Mouse (Mus musculus) left cerebral cortex, postnatal 14 days (tissue): ENCODE measurements around the gene Atp6v0a4. TPM values are rescaled to one million over a fixed set of nuclear protein-coding genes. Genes with fewer than 3 reads are reported as not detected.

Source experiments
- DNase-seq, 2 experiments: peaks; one replicate each; pipeline ENCODE4 v3.0.0; 2021 to 2022; ENCODE audit warnings: low spot score in 2 of 2, mixed read lengths in 1 of 2
- intact Hi-C: fragments of 180-260 bp; cut with DNase I; formaldehyde crosslinking; loops from one replicate; pipeline ENCODE4 v1.15.1; 2025
- total RNA-seq, 2 experiments: library from RNA; stranded (reverse); gene quantifications; 2 replicates each; pipeline ENCODE4 v1.2.3; 2021

The Atp6v0a4 gene
- total RNA-seq, 2 experiments from 2014 or later: 5.1 to 6.0 TPM

DNA sequence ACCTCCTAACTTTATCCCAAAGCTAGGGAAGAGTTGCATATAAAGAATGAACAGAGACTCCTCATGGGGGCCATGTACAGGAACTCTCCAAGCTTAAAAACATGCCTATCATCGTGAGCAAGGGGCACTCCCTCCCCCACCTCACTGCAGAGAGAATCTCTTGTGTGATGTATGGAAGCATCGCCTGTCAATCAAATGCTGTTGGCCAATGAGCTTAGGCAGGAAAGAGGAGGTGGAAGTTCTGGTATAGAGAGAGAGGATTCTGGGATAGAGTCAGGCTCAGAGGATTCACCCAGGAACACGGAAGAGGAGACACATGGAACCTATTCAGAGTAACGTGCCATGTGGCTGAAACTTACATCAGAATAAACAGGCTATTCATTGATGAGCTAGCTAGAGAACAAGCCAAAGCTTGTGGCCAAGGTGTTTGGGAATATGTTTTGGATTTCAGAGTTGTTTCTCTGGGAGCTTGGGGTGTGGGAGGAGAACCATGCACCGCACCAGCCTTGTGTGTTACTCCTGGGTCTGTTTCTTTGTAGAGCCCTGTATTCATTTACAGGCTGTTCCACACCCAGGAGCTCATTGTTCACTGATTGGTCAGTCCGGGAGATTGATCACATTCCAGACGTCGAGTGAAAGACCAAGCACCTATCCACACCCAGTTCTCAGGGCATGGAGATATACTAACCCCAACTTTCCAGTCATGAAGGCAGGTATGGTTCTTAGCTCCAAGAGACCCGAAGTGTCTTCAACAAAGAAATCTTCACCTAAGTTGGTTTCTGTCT, 37.0 kb downstream of the Atp6v0a4 start:
- intact Hi-C loops: no loop called here
- no peak for DNase-seq

- intact Hi-C loops: no loop called here
- no peak for DNase-seq
These were observed 41.2 kb downstream of the Atp6v0a4 start for GRCm38 (mm10) chr6:38083204-38083603.

DNA sequence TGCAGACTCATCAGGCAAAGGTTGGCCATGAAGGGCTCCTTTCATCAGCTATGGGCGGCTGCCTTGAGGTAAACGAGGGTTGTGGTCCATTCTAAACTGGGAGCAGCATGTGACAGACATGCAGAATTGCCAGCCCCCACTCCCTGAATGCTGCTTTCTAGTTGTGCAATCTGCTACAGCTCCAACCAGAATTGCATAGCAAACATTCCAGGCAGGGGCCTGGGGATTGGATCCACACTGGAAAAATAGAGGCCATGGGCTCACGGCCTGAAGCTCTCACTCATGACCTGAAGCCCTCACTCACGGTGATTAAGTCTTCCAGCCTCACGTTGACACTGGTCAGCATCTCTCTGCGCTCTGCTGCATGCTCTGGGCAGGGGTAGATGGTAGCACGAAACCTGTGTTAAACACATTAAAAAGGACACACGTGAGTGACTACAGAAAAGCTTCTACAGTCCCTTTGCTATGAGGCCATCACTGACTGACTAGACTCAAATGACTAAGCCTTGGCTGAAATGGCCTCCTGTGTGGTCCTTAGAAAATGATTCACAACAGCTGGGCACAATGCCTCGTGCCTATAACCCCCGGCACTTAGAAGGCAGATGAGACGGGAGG, 42.6 kb downstream of the Atp6v0a4 start:
- intact Hi-C loops: no loop called here
- no peak for DNase-seq

DNA sequence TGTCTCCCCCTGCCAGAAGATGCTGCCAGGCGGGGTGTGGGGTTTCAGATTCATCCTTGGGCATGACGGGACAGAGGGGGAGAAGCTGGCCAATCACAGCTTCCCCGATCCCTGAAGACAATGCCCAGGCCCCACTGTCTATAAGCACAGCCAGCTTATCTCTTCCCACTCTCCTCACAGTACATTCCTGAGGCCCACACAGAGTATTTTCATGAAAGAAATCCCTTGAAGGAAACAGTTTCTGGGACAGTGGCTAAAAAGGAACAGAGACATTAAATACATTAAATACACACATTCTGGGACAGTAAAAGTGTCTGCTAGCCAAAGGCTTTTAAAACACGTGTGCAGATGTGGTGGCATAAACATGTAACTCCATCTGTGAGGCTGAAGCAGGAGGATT, 44.0 kb downstream of the Atp6v0a4 start:
- intact Hi-C loops: no loop called here
- peak; percentile 6 to 41 for DNase-seq

DNA sequence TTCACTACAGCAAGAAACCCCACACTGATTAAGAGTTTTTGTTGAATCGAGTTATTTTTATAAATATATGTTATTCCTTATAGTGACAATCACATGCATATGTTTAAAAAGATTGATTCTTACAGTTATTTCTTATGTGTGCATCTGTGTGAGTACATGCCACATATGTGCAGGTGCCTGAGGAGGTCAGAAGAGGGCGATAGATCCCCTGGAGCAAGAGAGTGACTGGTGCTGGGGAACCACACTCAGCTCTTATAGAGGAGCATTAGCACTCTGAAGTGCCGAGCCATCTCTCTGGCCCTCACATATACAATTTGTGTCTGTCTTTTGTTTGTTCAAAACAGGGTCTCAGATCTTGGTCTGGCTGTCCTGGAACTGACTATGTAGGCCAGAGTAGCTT, 50.8 kb downstream of the Atp6v0a4 start:
- intact Hi-C loops: no loop called here

DNA sequence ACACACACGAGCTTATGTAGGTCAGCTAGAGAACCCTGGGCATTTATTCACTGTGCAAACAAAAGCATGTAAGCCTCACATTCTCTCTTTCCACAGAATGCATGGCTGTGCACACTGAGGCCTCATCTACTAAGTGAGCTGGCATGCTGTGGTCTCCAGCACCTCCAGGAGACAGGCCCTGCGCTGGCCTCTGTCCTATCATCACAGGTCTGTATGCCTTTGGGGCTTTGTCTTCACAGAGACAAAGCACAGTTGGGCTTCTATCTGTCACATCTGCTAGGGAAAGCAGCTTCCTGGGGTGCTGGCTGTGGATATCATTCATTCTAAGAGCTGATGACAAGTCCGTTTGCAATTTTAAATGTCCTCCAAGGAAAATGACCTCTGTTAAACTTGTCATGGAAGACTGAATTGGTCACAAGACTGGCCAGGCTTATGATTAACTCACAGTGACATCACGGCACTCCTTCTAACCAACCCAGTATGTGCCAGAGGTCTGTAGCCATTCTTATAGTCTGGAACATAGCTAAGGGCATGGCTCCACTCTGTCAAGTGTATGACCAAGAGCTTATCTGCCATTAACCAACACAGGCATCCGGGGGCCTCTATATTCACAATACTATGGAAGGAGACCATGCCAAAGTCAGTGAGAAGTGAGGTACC, 52.1 kb downstream of the Atp6v0a4 start:
- DNase-seq: no peak
- intact Hi-C loops: no loop called here

More for the DNA sequence above, 50.8 kb downstream of the Atp6v0a4 start:
- no peak for DNase-seq

GRCm38 (mm10) chr6:38071256-38071655, 53.1 kb downstream of the Atp6v0a4 start:
- intact Hi-C loops: no loop called here
- no peak for DNase-seq

GRCm38 (mm10) chr6:38066215-38066614, 58.2 kb downstream of the Atp6v0a4 start:
- DNase-seq: peak; percentile 68 to 78
- intact Hi-C loops: loop anchor here (1.0 to 10.0 kb wide), 4 partner anchors 59 to 599 kb away; partner anchors contain the start of gene Trim24

GRCm38 (mm10) chr6:38065501-38066122, 58.8 kb downstream of the Atp6v0a4 start:
- peak; percentile 30 to 45 for DNase-seq
- intact Hi-C loops: loop anchor here (1.0 to 10.0 kb wide), 4 partner anchors 58 to 598 kb away; partner anchors contain the start of gene Trim24

DNA sequence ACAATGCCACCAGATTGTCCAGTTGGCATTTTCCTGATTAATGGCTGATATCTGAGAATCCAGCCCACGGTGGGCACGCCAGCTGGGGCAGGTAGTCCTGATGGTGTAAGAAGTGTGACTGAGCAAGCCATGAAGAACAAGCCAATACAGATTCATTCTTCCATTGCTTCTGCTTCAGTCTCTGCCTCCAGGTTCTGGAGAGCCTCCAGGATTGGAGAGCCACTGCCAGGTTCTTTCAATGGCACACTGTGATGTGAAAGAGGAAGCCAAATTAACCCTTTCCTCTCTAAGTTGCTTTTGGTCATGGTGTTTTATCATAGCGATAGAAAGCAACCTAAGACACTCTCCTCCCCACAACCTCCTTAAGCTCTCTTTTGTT, 59.3 kb downstream of the Atp6v0a4 start:
- intact Hi-C loops: loop anchor here (5.0 to 10.0 kb wide), 3 partner anchors 190 to 598 kb away; partner anchors contain the start of gene Trim24
- DNase-seq: peak; percentile 66 to 79

DNA sequence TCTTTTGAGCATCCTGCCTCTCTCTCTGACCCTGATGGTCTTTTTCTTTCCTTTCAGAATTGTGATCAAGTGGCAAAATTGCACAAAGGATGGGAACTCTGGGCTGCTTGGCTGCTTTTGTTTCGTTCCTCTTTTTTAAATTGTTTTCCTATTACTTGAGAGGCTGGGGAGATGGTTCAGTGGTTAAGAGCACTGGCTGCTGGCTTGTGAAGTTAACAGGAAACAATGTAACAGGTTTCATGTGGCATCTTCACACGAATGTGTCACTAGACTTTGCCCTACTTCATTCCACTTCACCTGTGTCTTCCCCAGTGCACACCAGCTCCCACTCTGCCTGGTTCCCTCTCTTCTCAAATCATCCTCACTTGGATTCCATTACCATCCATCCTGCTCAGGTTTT, 59.8 kb downstream of the Atp6v0a4 start:
- intact Hi-C loops: loop anchor here (5.0 to 10.0 kb wide), 3 partner anchors 190 to 597 kb away; partner anchors contain the start of gene Trim24
- no peak for DNase-seq

DNA sequence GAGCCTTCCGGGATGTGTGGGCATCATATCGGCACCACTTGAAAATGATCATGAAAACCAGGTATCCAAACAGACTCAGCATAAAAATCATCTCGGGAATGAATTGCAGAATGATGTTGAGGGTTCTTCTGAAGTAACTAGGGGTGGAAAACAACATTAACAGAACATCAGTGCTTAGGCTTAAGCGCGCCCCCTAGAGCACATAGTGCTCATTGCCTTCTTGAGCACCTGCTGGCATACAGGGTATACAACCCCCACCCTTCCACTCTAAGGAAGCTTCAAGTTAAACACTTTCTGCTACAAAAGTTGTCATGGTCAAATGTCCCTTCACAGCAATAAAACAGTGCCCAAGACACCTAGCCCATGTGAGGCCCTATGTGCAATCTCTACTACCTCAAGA, 65.6 kb downstream of the Atp6v0a4 start:
- no peak for DNase-seq
- intact Hi-C loops: no loop called here

DNA sequence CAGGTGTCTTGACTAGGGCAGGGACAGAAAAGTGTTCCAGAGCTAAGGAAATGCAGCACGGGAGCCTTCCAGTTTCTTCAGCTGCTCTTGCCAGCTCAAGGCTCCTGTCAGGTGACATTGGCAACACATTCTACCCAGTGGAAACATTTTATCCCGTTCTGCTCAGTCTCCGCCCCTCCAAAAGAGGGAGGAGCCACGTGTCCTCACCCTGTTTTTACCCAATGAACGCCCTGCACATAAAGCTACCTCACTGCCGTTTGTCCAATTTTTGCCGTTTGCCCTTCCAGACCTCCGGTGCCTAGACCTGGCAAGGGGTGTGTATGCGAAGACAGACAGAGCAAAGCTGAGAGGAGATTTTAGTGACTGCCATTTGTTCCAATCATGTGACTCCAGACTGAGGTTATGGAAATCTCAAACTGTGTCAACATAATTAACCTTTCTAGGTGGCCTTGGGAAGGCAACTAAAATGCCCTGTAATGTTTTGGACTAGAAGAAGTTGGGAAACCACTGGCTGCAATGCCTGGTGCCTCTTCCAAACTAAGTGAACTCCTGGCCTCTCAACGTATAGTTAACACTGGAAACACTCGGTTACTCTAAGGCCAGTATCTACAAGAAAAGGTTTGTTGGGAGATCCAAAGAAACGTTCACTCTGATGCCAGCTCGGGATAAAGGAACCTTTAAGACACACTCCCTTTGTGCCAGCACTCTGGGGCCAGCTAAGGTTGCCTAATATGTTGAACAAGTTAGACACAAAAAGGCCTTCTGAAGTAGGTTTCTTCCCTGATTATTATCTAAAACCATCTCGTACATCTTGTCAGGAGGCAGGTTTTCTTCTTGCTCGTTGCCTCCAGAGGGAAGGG, 68.7 kb downstream of the Atp6v0a4 start:
- no peak for DNase-seq

GRCm38 (mm10) chr6:38049601-38050000, 74.8 kb downstream of the Atp6v0a4 start:
- no peak for DNase-seq
- intact Hi-C loops: no loop called here

More for the DNA sequence above, 68.7 kb downstream of the Atp6v0a4 start:
- intact Hi-C loops: no loop called here

GRCm38 (mm10) chr6:38048800-38049561, 75.4 kb downstream of the Atp6v0a4 start:
- DNase-seq: no peak
- intact Hi-C loops: no loop called here

GRCm38 (mm10) chr6:38048003-38048402, 76.4 kb downstream of the Atp6v0a4 start:
- DNase-seq: no peak
- intact Hi-C loops: no loop called here

GRCm38 (mm10) chr6:38046838-38047237, 77.5 kb downstream of the Atp6v0a4 start, which contains the start of gene Svopl:
Gene Svopl, minus strand, starts transcription at chr6:38046996.
- DNase-seq: no peak
- intact Hi-C loops: no loop called here
